Mouse (Mus musculus): ENCODE measurements around the gene Dusp10.
A peak's percentile ranks its signal among the peaks of the same experiment; 100 is the strongest.

Dusp10 gene

DNA sequence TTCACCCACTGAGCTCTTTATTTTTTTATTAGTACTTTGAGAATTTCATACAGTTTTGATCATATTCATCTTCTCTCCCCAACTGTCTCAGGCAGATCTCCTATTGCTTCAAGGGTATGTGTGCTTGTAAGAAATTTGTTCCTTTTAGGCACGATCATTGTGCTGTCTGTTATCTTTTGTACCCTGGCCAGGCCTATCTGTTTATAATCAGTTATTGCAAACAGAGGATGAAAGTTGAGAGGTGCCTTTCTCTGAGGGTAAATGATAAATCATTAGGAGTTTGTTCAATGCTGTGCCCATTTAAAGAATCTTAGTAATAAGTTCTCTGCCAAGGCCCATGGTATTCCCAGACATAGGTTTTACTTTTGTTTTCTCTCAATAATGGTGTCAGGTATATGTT, 95.2 kb downstream of the Dusp10 start:
- no peak for DNase-seq

DNA sequence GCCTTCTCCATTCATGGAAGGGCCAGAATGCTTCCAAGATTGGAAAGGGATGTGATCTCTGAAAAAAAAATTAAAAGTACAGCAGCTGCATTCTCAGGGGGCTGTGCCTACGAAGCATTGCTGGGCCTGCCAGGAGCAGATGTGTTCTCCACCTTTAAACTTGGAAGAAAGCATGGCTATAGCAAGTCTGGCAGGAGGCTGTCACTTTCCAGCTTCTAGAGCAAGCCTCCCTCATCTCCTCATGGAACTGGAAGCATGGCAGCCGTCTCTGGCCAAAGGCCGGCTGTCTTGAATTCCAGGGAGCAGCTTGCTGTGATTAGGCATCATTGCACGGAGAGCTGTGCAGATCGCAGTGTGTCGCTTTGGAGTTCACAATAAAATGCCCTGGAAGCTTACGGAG, 104.5 kb downstream of the Dusp10 start:
- peak; percentile 5 to 10 for DNase-seq

DNA sequence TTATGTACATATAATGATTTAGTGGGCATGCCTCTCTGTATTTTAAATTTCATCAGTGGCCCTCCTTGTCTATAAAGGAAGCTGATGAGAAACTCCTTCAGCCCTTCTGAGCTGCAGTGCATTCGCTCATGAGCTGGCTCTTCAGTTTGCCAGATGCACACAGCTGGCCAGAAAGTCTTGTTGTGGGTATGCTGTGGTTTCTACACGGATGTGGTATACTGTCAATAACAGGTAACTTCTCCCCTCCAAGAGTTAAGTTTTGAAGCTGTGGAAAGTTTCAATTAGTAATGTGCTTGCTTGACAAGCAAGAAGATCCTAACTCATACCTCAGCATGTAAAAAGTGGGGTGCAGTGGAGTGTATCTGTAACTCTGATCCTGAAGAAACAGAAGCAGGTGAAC, 104.9 kb downstream of the Dusp10 start:
- no peak for DNase-seq

DNA sequence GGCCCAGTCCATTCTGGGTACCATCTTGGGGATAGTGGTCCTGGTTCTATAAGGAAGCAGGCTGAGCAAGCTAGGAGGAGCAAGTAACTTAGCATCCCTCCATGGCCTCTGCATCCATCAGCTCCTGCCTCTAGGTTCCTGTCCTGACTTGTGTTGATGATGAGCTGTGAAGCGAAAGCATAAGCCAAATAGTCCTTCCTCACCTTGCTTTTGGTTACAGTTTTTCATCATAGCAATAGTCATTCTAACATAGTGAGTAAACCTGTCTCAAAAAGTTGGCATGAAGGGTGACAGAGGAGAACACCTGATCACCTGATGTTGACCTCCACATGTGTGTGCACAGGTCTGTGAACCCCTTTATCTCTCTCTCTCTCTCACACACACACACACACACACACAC, 105.5 kb downstream of the Dusp10 start:
- DNase-seq = no peak

Data from cerebellum, postnatal 14 days (tissue).